Mouse (Mus musculus) limb, embryonic 15.5 days (tissue): ENCODE data around the gene Smg9. TPM values are rescaled to one million over a fixed set of nuclear protein-coding genes. Genes with fewer than 3 reads are reported as not detected.

ENCODE experiments used
- ATAC-seq: fragments of 200-750 bp; cut with Nextera tagmentation; 2 replicates; pipeline ENCODE4 v1.8.0; 2017; ENCODE audit warnings: low read depth, moderate TSS enrichment; ENCODE audit not compliant: insufficient number of reproducible peaks, low FRiP score, low TSS enrichment
- H3K27ac ChIP-seq: fragments of 300-500 bp; sonication (generic); 2 replicates; pipeline ENCODE4 v1.5.1; 2015; ENCODE audit warnings: moderate library complexity, mild to moderate bottlenecking, inconsistent platforms
- H3K27me3 ChIP-seq: fragments of 300-500 bp; sonication (generic); 2 replicates; pipeline ENCODE4 v1.6.1; 2015; ENCODE audit warnings: inconsistent platforms
- H3K36me3 ChIP-seq: fragments of 300-500 bp; sonication (generic); 2 replicates; pipeline ENCODE4 v1.6.1; 2015; ENCODE audit warnings: inconsistent platforms
- H3K4me1 ChIP-seq: fragments of 300-500 bp; sonication (generic); 2 replicates; pipeline ENCODE4 v1.6.1; 2015; ENCODE audit warnings: inconsistent platforms
- H3K4me2 ChIP-seq: fragments of 300-500 bp; sonication (generic); 2 replicates; pipeline ENCODE4 v1.6.1; 2015; ENCODE audit warnings: mild to moderate bottlenecking, inconsistent platforms
- H3K4me3 ChIP-seq: fragments of 300-500 bp; sonication (generic); 2 replicates; pipeline ENCODE4 v1.5.1; 2015; ENCODE audit warnings: mild to moderate bottlenecking, inconsistent platforms
- H3K9ac ChIP-seq: fragments of 300-500 bp; sonication (generic); 2 replicates; pipeline ENCODE4 v1.6.1; 2015; ENCODE audit warnings: inconsistent platforms
- H3K9me3 ChIP-seq: fragments of 300-500 bp; sonication (generic); 2 replicates; pipeline ENCODE4 v1.6.1; 2016; ENCODE audit warnings: inconsistent platforms
- WGBS: fragments of 180-500 bp; shearing (Covaris S2); methylation state at CpG from one replicate; pipeline ENCODE4 v1.1.7; 2015; 5-methylcytosine and 5-hydroxymethylcytosine counted together
- polyA plus RNA-seq: library from polyadenylated mRNA; unstranded; fragments of >200 nt; fragmentation: Nextera tagmentation; extraction: Ambion mirVana; gene quantifications from 2 replicates; pipeline ENCODE4 v1.2.1, GENCODE M21; 2015

The Smg9 gene
- polyA plus RNA-seq, 1 experiment from 2014 or later: 23.2 TPM

DNA sequence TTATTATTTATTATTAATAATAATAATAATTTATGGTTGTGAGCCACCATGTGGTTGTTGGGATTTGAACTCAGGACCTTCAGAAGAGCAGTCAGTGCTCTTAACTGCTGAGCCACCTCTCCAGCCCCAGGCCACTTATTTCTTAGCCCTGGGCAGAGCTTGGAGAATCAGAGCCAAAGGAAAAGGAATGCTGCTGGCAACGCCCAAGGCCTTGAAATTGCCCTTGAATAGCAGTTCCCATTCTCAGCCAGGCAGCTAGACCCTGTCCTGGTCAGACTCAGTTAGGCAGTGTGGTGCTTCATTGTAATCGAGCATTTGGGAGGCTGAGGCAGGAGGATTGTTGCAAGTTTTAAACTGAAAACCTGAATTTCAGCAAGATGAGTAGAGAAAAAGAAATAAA is 54.8 kb downstream of the Smg9 start:
- no peak overlapping the region for H3K4me2 ChIP-seq
- H3K27me3 ChIP-seq: no peaks in the 10 kb centered on the region
- no peak overlapping the region for H3K4me3 ChIP-seq
- ATAC-seq: no peak
- H3K36me3 ChIP-seq: no peaks in the 10 kb centered on the region
- no peaks in the 10 kb centered on the region for H3K9me3 ChIP-seq
- 76% methylated on average over 2 of the region's 2 CpGs for WGBS
- no peak overlapping the region for H3K27ac ChIP-seq
- no peaks in the 10 kb centered on the region for H3K4me1 ChIP-seq
- no peak overlapping the region for H3K9ac ChIP-seq

GRCm38 (mm10) chr7:24455726-24456125 is 56.3 kb downstream of the Smg9 start:
- H3K4me3 ChIP-seq: no peak overlapping the region
- H3K36me3 ChIP-seq: no peaks in the 10 kb centered on the region
- ATAC-seq: no peak
- H3K9me3 ChIP-seq: no peaks in the 10 kb centered on the region
- H3K4me2 ChIP-seq: no peak overlapping the region
- no peak overlapping the region for H3K9ac ChIP-seq
- H3K27me3 ChIP-seq: no peaks in the 10 kb centered on the region
- no peak overlapping the region for H3K27ac ChIP-seq
- no peaks in the 10 kb centered on the region for H3K4me1 ChIP-seq
- WGBS: 73% methylated on average over 5 of the region's 5 CpGs

- Histone ChIP-seq H3K4me2 (no peak overlapping the region), H3K27ac (no peak overlapping the region), H3K4me3 (no peak overlapping the region), H3K9me3 (no peaks in the 10 kb centered on the region), H3K27me3 (0 out of 2 replicates have a peak, but pooled peaks cover 5% of the 10 kb centered on the region), H3K9ac (no peak overlapping the region), H3K36me3 (no peaks in the 10 kb centered on the region), H3K4me1 (peaks cover 12% of the 10 kb centered on the region)
- no peak for ATAC-seq
- WGBS: 31% methylated on average over 10 of the region's 10 CpGs
Measured at GRCm38 (mm10) chr7:24457726-24458370, 58.4 kb downstream of the Smg9 start.

DNA sequence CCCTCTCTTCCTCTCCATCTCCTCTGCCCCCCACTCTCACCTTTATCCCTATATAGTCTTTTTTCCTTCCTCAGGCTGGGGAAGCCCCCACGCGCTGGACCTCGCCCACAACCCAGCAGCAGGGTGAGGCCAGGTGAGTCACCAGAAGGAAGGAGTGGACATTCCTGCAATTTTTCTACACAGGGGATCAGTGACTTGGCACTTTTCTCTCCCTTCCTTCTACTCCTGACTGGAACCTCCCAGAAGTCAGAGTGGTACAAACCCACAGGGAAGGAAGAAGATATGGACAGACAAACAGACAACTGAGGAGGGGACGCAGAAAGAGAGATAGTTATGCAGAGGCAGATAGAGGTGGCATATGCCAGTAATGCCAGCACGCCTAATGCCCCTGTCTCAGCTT is 60.0 kb downstream of the Smg9 start:
- no peak overlapping the region for H3K4me2 ChIP-seq
- H3K27ac ChIP-seq: no peak overlapping the region
- peaks cover 16% of the 10 kb centered on the region for H3K4me1 ChIP-seq
- H3K27me3 ChIP-seq: 0 out of 2 replicates have a peak, but pooled peaks cover 9% of the 10 kb centered on the region
- 71% methylated on average over 5 of the region's 5 CpGs for WGBS
- no peaks in the 10 kb centered on the region for H3K9me3 ChIP-seq
- ATAC-seq: no peak
- no peak overlapping the region for H3K9ac ChIP-seq
- no peaks in the 10 kb centered on the region for H3K36me3 ChIP-seq
- no peak overlapping the region for H3K4me3 ChIP-seq

- Histone ChIP-seq H3K27me3 (0 out of 2 replicates have a peak, but pooled peaks cover 9% of the 10 kb centered on the region), H3K36me3 (no peaks in the 10 kb centered on the region), H3K4me2 (no peak overlapping the region), H3K9ac (no peak overlapping the region), H3K9me3 (no peaks in the 10 kb centered on the region), H3K27ac (no peak overlapping the region), H3K4me3 (no peak overlapping the region), H3K4me1 (peaks cover 16% of the 10 kb centered on the region)
- no peak for ATAC-seq
- 47% methylated on average over 3 of the region's 3 CpGs for WGBS
Measured at GRCm38 (mm10) chr7:24459843-24460242, 60.4 kb downstream of the Smg9 start.

GRCm38 (mm10) chr7:24461376-24462051 is 62.1 kb downstream of the Smg9 start:
- 44% methylated on average over 14 of the region's 14 CpGs for WGBS
- Histone ChIP-seq H3K27ac (no peak overlapping the region), H3K9me3 (no peaks in the 10 kb centered on the region), H3K4me3 (no peak overlapping the region), H3K4me1 (peaks cover 16% of the 10 kb centered on the region), H3K36me3 (no peaks in the 10 kb centered on the region), H3K4me2 (no peak overlapping the region), H3K27me3 (0 out of 2 replicates have a peak, but pooled peaks cover 9% of the 10 kb centered on the region), H3K9ac (no peak overlapping the region)
- ATAC-seq: no peak

- 0 out of 2 replicates have a peak, but pooled peaks cover 9% of the 10 kb centered on the region for H3K27me3 ChIP-seq
- H3K27ac ChIP-seq: no peak within 1 kb of the TSS
- H3K9me3 ChIP-seq: no peaks in the 10 kb centered on the region
- H3K36me3 ChIP-seq: no peaks in the 10 kb centered on the region
- peak; percentile 26; the same call in 1 of the 2 replicates for ATAC-seq
- H3K4me3 ChIP-seq: peak within 1 kb of the TSS; percentile 31
- WGBS: 4% methylated on average over 26 of the region's 27 CpGs
- H3K9ac ChIP-seq: no peak within 1 kb of the TSS
- peaks cover 16% of the 10 kb centered on the region for H3K4me1 ChIP-seq
- peak within 1 kb of the TSS; percentile 41 for H3K4me2 ChIP-seq
Measured at GRCm38 (mm10) chr7:24462388-24463319, 63.2 kb downstream of the Smg9 start, which contains the start of gene Plaur. Gene Plaur, plus strand, starts transcription at chr7:24462484.

- WGBS: 88% methylated on average over 6 of the region's 6 CpGs
Measured at GRCm38 (mm10) chr7:24466835-24467234, 67.4 kb downstream of the Smg9 start.

GRCm38 (mm10) chr7:24467886-24468285 is 68.5 kb downstream of the Smg9 start:
- Histone ChIP-seq H3K27ac (no peak overlapping the region), H3K9me3 (no peaks in the 10 kb centered on the region; the same call in 1 of the 2 replicates), H3K36me3 (no peaks in the 10 kb centered on the region), H3K4me2 (no peak overlapping the region), H3K27me3 (0 out of 2 replicates have a peak, but pooled peaks cover 4% of the 10 kb centered on the region), H3K9ac (no peak overlapping the region), H3K4me1 (peaks cover 4% of the 10 kb centered on the region; the same call in 1 of the 2 replicates), H3K4me3 (no peak overlapping the region)
- ATAC-seq: no peak
- 80% methylated on average over 5 of the region's 5 CpGs for WGBS

More at GRCm38 (mm10) chr7:24466835-24467234, 67.4 kb downstream of the Smg9 start:
- Histone ChIP-seq H3K9ac (no peak overlapping the region), H3K9me3 (no peaks in the 10 kb centered on the region; the same call in 1 of the 2 replicates), H3K4me3 (no peak overlapping the region), H3K4me1 (peaks cover 10% of the 10 kb centered on the region), H3K36me3 (no peaks in the 10 kb centered on the region), H3K27ac (no peak overlapping the region), H3K4me2 (no peak overlapping the region), H3K27me3 (0 out of 2 replicates have a peak, but pooled peaks cover 9% of the 10 kb centered on the region)
- no peak for ATAC-seq

DNA sequence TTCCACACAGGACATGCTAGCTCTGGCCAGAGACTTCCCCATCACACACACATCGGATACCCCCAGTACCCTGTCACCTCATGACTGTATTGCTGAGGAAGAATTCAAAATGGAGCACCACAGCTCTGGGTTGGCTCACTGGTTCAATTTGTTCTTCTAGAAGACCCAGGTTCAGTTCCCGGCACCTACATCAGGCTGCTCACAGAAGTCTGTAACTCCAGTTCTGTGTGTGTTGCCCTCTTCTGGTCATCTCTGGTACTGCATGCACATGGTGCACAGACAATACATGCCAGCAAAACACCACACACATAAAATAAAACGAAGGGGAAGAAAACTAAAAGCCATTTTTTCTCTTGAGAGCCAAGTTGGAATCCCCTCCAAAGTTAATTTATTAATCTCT is 69.7 kb downstream of the Smg9 start:
- 88% methylated on average over 3 of the region's 3 CpGs for WGBS
- H3K27ac ChIP-seq: no peak overlapping the region

DNA sequence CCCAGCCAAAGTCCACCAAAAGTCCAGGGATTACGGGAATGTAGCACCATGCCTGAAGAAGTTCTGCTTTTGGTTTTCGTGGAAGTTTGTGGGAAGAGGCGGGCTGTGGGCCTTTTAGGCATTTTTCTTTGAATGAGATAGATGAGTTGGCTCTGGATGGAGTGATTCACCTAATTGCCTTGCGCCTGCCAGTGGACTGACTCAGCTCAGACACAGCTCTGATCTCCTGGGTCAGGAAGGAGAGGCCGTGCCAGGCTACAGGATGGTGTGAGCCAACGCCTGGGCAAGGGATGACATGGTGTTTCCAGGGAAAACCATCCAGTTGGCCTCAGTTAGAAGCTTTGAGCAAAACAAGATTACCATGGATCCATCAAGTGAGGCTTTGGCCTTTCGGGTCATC is 70.9 kb downstream of the Smg9 start:
- H3K27me3 ChIP-seq: no peaks in the 10 kb centered on the region

More for the DNA sequence above, 69.7 kb downstream of the Smg9 start:
- no peaks in the 10 kb centered on the region for H3K4me1 ChIP-seq
- no peak for ATAC-seq
- H3K9me3 ChIP-seq: no peaks in the 10 kb centered on the region; the same call in 1 of the 2 replicates
- no peaks in the 10 kb centered on the region for H3K36me3 ChIP-seq
- H3K27me3 ChIP-seq: no peaks in the 10 kb centered on the region
- H3K4me3 ChIP-seq: no peak overlapping the region
- H3K4me2 ChIP-seq: no peak overlapping the region
- no peak overlapping the region for H3K9ac ChIP-seq

More for the DNA sequence above, 70.9 kb downstream of the Smg9 start:
- no peak for ATAC-seq
- Histone ChIP-seq H3K27ac (no peak overlapping the region), H3K9ac (no peak overlapping the region), H3K36me3 (no peaks in the 10 kb centered on the region), H3K4me2 (no peak overlapping the region), H3K4me3 (no peak overlapping the region), H3K4me1 (no peaks in the 10 kb centered on the region), H3K9me3 (no peaks in the 10 kb centered on the region; the same call in 1 of the 2 replicates)
- WGBS: 94% methylated on average over 7 of the region's 7 CpGs
